Mouse (Mus musculus): ENCODE results near the gene Cdk5r1. TPM values are rescaled to one million over a fixed set of nuclear protein-coding genes. Genes with fewer than 3 reads are reported as not detected.

Cdk5r1 gene
- polyA plus RNA-seq, 1 experiment from 2014 or later: 0.61 TPM

DNA sequence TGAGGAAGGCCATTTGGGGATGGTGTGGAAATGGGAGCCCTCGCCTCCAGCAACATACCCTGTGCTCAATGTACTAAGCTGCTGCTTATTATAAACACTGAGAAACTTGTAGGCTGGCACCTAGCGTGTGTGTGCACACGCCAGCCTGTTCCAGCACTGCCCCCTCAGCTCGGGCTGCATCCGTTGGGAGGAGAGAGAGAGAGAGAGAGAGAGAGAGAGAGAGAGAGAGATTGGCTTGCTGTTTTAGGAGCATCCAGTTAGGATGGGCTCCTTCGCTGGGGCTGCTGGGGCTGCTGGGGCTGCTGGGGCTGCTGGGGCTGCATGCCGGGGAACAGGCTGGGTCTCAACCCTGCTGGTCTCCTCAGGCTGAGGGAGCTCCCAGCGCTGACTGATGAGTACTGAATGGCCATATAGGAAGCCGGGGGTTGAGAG lies 8.3 kb downstream of the Cdk5r1 start:
- H3K4me1 ChIP-seq (replicated peaks; ENCODE audit: control insufficient read depth, insufficient read depth, low read length): no peaks in the 10 kb centered on the region
- no peak for ATAC-seq
- H3K4me3 ChIP-seq (ENCODE audit: low read depth, low read length): no peak overlapping the region
- H3K9me3 ChIP-seq (ENCODE audit: control insufficient read depth): no peaks in the 10 kb centered on the region
- no peak overlapping the region for H3K9ac ChIP-seq (ENCODE audit: low read depth, low read length)
- no peak overlapping the region for H3K27ac ChIP-seq (ENCODE audit: low read depth, low read length)
- WGBS: 80% methylated on average over 9 of the region's 9 CpGs
- peaks cover 26% of the 10 kb centered on the region for H3K36me3 ChIP-seq (ENCODE audit: control insufficient read depth, insufficient read depth)
- H3K4me2 ChIP-seq (replicated peaks; ENCODE audit: low read depth): no peak overlapping the region
- TF ChIP-seq CTCF (IDR thresholded peaks at IDR 0.05; ENCODE audit: low read depth): no peak
- no peaks in the 10 kb centered on the region for H3K27me3 ChIP-seq (replicated peaks; ENCODE audit: control insufficient read depth, insufficient read depth, low read length)

DNA sequence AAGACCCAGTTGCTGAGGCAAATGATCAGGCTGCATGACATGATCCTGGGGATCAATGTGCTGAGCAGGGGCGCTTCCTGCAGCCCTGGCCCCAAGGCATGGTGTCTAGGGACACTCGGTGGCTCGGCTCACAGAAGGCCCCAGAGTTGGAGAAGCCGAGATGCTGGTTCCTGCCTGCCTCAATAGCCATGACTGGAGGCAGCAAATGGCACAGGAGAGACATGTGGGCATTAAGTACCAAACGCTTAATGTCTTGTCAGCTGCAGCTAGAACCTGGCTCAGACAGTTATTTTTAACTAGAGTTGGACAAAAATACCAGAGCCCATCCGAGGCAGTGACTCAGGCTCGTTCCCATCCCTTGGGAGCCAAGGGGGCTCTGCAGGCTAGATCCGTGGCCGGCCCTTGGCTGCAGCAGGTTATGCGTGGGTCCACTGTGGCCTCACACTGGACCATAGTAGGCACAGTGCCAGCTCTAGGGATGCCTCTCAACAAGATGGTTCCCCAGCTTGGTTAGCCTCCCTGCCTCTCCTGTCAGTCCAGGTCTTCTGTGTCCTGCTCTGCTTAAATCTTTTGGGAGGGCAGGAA lies 8.9 kb downstream of the Cdk5r1 start:
- WGBS: 82% methylated on average over 10 of the region's 10 CpGs
- H3K27ac ChIP-seq (ENCODE audit: low read depth, low read length): no peak overlapping the region
- H3K4me2 ChIP-seq (replicated peaks; ENCODE audit: low read depth): no peak overlapping the region
- no peaks in the 10 kb centered on the region for H3K4me1 ChIP-seq (replicated peaks; ENCODE audit: control insufficient read depth, insufficient read depth, low read length)
- H3K9ac ChIP-seq (ENCODE audit: low read depth, low read length): no peak overlapping the region
- no peak for TF ChIP-seq CTCF (IDR thresholded peaks at IDR 0.05; ENCODE audit: low read depth)
- no peaks in the 10 kb centered on the region for H3K27me3 ChIP-seq (replicated peaks; ENCODE audit: control insufficient read depth, insufficient read depth, low read length)
- no peak overlapping the region for H3K4me3 ChIP-seq (ENCODE audit: low read depth, low read length)
- H3K36me3 ChIP-seq (ENCODE audit: control insufficient read depth, insufficient read depth): peaks cover 26% of the 10 kb centered on the region
- H3K9me3 ChIP-seq (ENCODE audit: control insufficient read depth): no peaks in the 10 kb centered on the region
- ATAC-seq: no peak

DNA sequence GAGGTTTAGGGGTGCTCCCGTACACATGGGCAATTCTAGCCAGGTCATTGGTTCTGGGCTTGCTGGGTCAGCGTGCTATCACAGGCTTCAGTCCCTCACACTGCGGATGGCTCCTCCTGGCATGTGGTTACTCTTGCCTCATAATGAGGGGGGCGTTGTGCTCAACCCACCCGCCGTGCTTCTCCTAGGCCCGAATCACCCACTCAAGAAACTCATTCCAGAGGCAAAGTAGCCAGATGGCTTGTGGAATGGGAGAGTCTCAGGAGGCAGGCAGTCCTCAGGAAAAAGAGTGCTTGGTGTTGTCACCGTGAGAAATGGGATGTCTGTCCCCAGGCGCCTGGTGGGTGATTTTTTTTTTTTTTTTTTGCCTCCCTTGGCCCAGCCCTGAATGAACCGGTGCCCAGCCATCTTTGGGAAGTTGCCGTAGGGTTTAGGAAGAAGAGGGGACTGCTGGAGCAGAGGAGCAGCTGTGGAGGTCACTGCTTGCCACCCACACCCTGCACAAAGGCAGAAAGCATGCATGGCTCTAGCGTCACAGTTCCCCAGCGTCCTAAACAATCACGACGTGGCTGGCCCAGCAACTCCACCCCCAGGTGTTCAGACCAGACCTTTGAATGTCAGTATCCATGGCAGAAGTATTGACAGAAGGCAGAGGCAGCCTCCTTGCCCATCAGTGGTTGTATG lies 11.2 kb downstream of the Cdk5r1 start:
- no peaks in the 10 kb centered on the region for H3K27me3 ChIP-seq (replicated peaks; ENCODE audit: control insufficient read depth, insufficient read depth, low read length)
- no peaks in the 10 kb centered on the region for H3K4me1 ChIP-seq (replicated peaks; ENCODE audit: control insufficient read depth, insufficient read depth, low read length)
- H3K4me2 ChIP-seq (replicated peaks; ENCODE audit: low read depth): no peak overlapping the region
- H3K4me3 ChIP-seq (ENCODE audit: low read depth, low read length): no peak overlapping the region
- 72% methylated on average over 15 of the region's 15 CpGs for WGBS
- no peak overlapping the region for H3K9ac ChIP-seq (ENCODE audit: low read depth, low read length)
- ATAC-seq: no peak
- H3K36me3 ChIP-seq (ENCODE audit: control insufficient read depth, insufficient read depth): peaks cover 17% of the 10 kb centered on the region
- no peak overlapping the region for H3K27ac ChIP-seq (ENCODE audit: low read depth, low read length)
- no peak for TF ChIP-seq CTCF (IDR thresholded peaks at IDR 0.05; ENCODE audit: low read depth)
- H3K9me3 ChIP-seq (ENCODE audit: control insufficient read depth): no peaks in the 10 kb centered on the region

DNA sequence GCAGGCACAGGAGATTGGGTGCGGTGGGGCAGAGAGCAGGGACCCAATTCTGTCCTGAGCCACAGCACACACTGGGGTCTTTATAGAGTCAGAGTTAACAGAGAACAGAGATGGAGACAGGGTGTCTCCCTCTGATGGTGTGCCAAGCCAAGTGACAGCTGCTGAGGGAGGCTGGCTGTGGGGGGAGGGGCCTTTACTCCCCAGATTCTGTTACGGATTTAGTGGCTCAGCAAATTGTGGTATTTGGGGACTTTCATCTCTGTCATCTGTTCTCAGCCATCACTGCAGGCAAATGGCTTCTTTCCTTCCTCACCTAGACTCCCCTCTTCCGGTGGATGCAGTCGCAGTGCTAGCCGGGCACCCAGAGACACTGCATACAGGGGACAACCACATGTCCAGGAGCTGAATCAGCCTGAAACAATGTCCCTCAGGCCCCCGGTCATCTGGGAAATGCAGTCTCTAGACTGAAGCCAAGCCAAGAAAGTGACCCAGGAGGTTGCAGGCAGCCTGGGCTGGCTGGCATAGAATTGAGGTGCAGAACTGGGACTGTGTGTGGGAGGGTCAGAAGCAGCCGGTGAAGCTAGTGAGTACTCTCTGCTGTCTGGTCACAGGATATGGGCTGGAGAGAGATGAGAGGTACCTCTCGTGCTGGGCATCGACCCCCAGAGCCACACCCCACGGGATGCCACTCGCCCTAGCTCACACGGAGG lies 12.5 kb downstream of the Cdk5r1 start:
- no peak overlapping the region for H3K4me3 ChIP-seq (ENCODE audit: low read depth, low read length)
- peaks cover 9% of the 10 kb centered on the region; the same call in 1 of the 2 replicates for H3K36me3 ChIP-seq (ENCODE audit: control insufficient read depth, insufficient read depth)
- no peak overlapping the region for H3K27ac ChIP-seq (ENCODE audit: low read depth, low read length)
- no peak overlapping the region for H3K4me2 ChIP-seq (replicated peaks; ENCODE audit: low read depth)
- no peaks in the 10 kb centered on the region for H3K9me3 ChIP-seq (ENCODE audit: control insufficient read depth)
- H3K9ac ChIP-seq (ENCODE audit: low read depth, low read length): no peak overlapping the region
- H3K4me1 ChIP-seq (replicated peaks; ENCODE audit: control insufficient read depth, insufficient read depth, low read length): no peaks in the 10 kb centered on the region
- no peak for ATAC-seq
- H3K27me3 ChIP-seq (replicated peaks; ENCODE audit: control insufficient read depth, insufficient read depth, low read length): no peaks in the 10 kb centered on the region
- TF ChIP-seq CTCF (IDR thresholded peaks at IDR 0.05; ENCODE audit: low read depth): no peak
- 65% methylated on average over 12 of the region's 12 CpGs for WGBS

DNA sequence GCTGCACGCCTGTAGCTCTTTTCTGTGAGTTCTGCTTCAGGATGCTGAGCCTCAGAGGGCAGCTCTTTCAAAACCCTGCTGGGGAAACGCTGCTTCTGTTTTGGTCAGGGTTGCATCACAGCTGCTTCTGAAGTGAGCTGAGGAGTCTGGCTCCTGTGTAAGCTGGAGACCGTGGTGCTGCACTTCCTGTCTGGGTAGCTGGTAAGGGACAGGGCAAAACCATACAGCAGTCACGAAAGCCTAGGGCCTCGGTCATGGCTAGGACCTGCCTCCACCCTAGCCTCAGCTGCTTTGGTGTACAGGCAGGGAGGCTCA lies 13.0 kb downstream of the Cdk5r1 start:
- no peak for ATAC-seq
- H3K4me2 ChIP-seq (replicated peaks; ENCODE audit: low read depth): no peak overlapping the region

DNA sequence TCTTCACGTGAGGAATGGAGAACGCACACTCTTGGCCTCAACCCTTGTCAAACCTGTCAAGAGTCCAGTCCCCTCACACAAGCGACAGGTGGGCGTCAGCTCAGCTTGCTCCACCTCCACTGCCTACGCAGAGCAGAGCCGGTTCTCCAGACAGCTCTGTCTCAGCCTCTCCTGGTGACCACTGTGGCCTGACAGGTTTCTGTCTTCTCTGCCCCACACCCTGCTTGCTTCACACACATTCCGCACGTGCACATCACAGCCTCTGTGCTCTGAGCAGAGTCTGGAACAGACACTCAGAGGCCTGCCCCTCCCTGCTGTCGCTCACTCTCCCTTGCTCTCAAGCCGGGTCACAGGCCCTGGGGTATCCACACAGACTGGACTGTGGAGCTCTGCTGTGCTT lies 14.0 kb downstream of the Cdk5r1 start:
- 66% methylated on average over 10 of the region's 10 CpGs for WGBS
- H3K4me2 ChIP-seq (replicated peaks; ENCODE audit: low read depth): no peak overlapping the region
- H3K36me3 ChIP-seq (ENCODE audit: control insufficient read depth, insufficient read depth): peaks cover 15% of the 10 kb centered on the region; the same call in 1 of the 2 replicates
- no peak overlapping the region for H3K27ac ChIP-seq (ENCODE audit: low read depth, low read length)
- H3K9ac ChIP-seq (ENCODE audit: low read depth, low read length): no peak overlapping the region
- no peaks in the 10 kb centered on the region for H3K4me1 ChIP-seq (replicated peaks; ENCODE audit: control insufficient read depth, insufficient read depth, low read length)
- no peaks in the 10 kb centered on the region for H3K27me3 ChIP-seq (replicated peaks; ENCODE audit: control insufficient read depth, insufficient read depth, low read length)
- no peak for ATAC-seq
- H3K4me3 ChIP-seq (ENCODE audit: low read depth, low read length): no peak overlapping the region
- no peaks in the 10 kb centered on the region for H3K9me3 ChIP-seq (ENCODE audit: control insufficient read depth)
- TF ChIP-seq CTCF (IDR thresholded peaks at IDR 0.05; ENCODE audit: low read depth): no peak

More for the DNA sequence above, 13.0 kb downstream of the Cdk5r1 start:
- no peak overlapping the region for H3K4me3 ChIP-seq (ENCODE audit: low read depth, low read length)
- H3K9me3 ChIP-seq (ENCODE audit: control insufficient read depth): no peaks in the 10 kb centered on the region
- no peak overlapping the region for H3K27ac ChIP-seq (ENCODE audit: low read depth, low read length)
- no peak overlapping the region for H3K9ac ChIP-seq (ENCODE audit: low read depth, low read length)
- H3K27me3 ChIP-seq (replicated peaks; ENCODE audit: control insufficient read depth, insufficient read depth, low read length): no peaks in the 10 kb centered on the region
- H3K36me3 ChIP-seq (ENCODE audit: control insufficient read depth, insufficient read depth): peaks cover 8% of the 10 kb centered on the region; the same call in 1 of the 2 replicates
- TF ChIP-seq CTCF (IDR thresholded peaks at IDR 0.05; ENCODE audit: low read depth): no peak
- WGBS: 61% methylated on average over 5 of the region's 5 CpGs
- no peaks in the 10 kb centered on the region for H3K4me1 ChIP-seq (replicated peaks; ENCODE audit: control insufficient read depth, insufficient read depth, low read length)

Measured in intestine, postnatal 0 days (tissue).